Mouse (Mus musculus): ENCODE results near the gene Neurod2. TPM values are rescaled to one million over a fixed set of nuclear protein-coding genes. Genes with fewer than 3 reads are reported as not detected.
A peak's percentile ranks its signal among the peaks of the same experiment; 100 is the strongest.

The Neurod2 gene
- polyA plus RNA-seq (2017; shearing (Covaris generic)) = not detected

- no peak for ATAC-seq
These were observed at the start of gene Neurod2 for GRCm38 (mm10) chr11:98329081-98329959. TSS of gene Neurod2 (minus strand) at chr11:98329648.

DNA sequence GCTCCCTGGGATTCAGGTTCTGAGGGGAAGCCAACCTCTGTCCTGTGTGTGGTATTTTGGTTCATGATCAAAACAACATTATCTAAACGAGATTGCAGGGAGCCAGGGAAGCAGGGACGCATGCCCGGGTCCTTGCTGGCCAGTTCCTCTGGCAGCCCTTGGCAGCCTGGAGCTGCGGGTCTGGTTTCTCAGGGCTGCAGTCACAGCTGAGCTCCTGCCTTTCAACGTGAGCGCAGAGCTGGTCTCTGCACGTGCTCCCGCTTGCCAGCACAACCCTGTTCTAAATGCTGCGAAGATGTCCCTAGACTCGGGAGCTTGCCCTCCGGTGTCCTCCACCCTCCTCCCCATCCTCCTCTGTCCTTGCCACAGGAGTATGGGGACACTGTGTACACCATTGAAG, 48.3 kb upstream of the Neurod2 start:
- ATAC-seq = no peak

DNA sequence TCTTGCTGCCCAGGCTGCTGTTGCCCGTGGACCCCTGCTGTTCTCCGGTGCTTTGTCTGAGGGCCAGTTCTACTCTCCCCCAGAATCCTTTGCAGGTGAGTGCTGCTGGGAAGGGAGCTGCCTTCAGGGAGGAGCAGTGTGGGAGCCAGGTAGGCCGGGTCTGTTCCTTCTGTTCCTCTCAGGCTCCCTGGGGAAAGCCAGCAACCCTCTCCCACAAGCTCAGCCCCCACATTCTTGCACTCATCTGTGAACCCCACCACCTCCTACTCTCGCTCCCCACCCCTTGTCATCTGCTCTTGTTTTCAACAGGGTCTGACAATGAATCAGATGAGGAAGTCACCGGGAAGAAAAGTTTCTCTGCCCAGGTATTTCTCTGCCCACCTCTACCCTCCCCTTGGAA, 47.3 kb upstream of the Neurod2 start:
- ATAC-seq = no peak

DNA sequence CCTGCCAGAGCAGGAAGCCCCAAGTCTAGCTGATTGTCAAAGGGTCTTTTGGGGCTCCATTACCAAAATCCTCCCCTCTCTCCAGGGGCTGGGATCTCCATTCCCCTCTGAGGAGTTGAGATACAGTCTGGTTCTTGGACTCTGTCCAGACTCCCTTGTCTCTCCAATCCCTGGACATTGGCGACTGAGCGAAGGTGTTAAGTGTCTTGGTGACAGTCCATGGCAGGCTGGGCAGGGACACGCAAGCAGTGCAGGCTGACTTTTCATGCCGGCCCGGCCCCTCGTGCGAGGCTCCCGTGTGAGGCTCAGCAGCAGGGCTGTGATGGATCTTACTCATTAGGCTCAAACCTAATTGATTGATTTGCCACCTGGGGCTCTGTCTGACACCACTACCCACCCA, 44.8 kb upstream of the Neurod2 start:
- ATAC-seq = no peak

GRCm38 (mm10) chr11:98373244-98373643, 43.8 kb upstream of the Neurod2 start:
- no peak for ATAC-seq

DNA sequence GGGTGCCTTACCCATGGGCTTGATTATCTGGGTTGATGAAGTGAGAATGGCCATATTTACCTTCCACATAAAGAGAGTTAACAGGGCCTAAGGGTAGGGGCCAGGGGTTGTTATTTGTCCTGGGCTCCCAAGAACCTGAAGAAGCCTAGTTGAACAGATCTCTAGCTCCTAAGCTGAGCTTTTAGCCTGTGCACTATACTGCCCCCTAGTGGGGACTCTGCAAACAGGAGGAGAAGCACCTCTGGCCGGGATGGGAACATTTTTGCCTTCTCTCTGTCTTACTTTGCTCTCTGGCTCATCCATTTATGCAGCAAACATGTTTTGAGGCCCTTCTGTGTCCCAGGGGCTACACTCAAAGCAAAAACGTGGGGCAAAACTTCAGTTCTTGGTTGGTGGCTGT, 43.0 kb upstream of the Neurod2 start:
- no peak for ATAC-seq

GRCm38 (mm10) chr11:98371556-98372240, 42.2 kb upstream of the Neurod2 start:
- ATAC-seq = no peak

DNA sequence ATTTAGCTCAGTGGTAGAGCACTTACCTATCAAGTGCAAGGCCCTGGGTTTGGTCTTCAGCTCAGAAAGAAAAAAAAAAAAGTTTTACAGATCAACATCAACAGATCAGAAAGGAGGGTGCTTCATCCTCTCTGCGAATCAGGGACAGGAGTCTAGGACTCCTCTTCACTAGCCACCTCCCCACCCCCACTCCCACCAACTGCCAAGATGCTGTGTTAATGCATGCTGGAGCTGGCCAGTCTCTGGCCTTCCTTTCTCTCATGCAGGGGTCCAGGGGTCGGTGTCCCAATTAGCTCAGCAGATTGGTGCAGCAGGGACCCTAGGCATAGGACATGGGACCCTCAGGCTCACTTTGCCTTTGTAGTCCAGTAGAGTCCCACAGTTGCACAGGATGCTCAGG, 41.1 kb upstream of the Neurod2 start:
- no peak for ATAC-seq

DNA sequence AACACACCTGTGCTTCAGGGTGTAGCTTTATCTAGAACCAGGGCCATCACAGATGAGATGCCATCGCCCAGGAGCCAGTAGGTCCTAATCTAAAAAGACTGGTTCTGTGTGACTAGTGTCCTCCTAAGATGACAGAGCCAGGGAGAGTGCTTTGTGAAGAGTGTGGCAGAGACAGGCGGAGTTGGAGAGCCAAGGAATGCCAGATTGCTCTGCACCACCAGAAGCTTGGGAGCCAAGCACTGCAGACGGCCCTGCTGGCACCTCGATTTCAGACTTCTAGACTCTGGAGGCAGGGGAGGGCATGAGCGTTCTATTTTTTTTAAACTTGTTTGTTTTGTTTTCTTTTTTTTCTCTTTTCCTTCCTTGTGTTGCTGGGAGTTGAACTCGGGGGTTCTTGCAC, 39.9 kb upstream of the Neurod2 start:
- ATAC-seq = no peak

- no peak for ATAC-seq
These were observed 38.4 kb upstream of the Neurod2 start for GRCm38 (mm10) chr11:98367863-98368186.

- no peak for ATAC-seq
These were observed 37.9 kb upstream of the Neurod2 start for GRCm38 (mm10) chr11:98367171-98367862.

GRCm38 (mm10) chr11:98366290-98366689, 36.8 kb upstream of the Neurod2 start:
- no peak for ATAC-seq

DNA sequence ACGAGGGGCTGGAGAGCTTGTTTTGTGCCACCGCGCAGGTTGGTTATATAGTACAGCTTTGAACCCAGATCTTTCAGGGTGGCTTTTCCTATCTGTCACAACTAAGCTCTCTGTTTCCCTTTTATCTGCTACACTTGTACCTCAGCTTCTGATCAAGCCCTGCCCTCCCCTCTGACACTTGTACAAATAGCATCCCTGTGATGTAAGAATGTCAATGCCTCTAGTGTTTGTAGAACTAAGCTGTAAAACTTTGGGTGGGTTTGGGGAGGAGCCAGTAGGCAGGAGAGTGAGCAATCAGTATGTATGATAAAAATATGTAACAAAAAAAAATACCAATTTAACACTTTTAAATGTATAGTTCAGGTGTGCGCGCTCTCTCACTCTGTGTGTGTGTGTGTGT, 35.0 kb upstream of the Neurod2 start:
- no peak for ATAC-seq

DNA sequence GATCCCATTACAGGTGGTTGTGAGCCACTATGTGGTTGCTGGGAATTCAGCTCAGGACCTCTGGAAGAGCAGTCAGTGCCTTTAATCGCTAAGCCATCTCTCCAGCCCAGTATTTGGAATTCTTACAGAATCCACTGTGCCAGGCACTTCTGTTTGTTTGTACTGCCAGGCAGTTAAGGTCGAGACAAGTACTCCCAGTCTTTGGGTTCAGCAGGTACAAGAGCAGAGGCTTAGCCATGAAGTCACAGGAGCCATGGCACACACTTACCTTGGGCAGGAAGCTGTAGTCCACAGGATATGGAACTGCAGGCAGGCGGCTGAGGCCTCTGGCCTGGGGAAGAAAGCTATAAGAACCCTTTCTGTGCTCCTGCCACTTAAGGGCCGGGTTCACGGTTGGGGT, 34.4 kb upstream of the Neurod2 start:
- ATAC-seq = no peak

DNA sequence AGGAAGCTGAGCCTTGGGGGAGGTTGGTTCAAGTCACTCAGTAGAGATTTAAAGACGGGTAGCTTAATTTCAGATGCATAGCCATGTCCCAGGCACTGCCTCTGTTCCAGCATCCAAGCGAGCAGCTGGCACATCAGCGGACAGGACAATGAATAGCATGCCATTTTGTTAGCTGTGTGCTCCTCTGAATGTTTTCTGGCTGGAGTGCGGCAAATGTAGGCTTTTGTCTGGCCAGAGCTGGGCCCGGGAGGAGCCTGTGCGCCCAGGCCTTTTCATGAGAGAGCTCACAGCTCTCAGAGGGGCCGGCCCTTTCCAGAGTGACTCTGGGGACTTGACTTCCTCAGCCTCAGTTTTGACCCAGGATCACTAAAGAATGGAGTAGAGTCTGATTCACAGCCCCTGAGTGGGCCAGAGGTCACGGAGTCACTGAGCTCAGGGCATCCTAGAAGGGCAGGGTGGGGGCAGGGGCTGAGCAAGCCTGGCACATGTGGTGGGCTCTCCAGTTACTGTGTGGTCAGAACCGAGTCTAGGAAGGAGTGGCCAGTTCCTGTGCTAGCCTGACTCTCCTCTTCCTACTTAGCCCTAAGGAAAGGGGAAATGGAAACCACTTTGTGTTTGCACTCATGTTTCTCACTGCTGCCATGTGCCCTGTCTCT, 31.5 kb upstream of the Neurod2 start:
- ATAC-seq = no peak

DNA sequence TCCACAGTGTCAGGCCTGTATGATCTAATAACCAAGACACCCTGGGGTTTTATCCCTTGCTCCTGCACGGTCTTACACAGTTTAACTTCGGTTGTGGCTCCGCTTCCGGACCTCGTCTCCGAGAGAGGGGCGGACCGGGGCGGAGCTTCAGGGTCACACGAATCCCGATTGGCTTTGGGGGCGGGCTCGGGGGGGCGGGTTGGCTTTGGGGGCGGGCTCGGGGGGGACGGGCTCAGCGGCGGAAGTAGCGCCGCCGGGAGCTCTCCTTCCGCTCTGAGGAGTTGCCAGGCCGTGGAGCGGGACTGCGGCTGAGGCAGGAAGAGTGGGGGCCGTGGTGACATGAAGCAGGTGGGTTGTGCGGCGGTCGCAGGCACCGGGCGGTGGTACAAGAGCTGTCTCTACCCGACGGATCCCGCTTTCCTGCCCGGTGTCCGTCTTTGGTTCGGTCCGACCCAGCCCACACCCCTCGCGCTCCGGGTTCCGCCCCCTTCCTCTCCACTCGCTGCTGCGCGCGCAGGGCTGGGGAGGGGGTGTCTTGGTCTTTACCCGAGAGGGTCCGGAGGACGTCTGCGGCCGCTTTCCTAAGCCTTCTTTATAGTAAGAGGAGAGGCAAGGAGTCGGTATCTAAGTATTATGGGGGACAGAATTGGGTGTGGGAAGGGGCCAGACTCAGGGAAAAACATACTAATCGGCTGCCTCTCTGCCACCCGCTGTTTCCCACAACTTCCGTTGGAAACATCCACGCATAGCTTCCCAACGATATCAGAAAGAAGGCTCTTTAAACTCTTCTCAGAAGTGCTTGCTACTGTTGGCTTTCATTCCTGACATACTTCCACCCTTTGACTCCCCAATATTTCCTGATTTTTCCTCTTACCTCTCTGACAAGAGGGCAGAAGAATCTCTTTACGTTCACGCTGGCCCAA, 29.0 kb upstream of the Neurod2 start, which contains the start of gene Stard3:
Stard3 (plus strand) TSS at position 208 of the 923 bp plus-strand sequence.
- peak; percentile 81 for ATAC-seq

- ATAC-seq = peak; percentile 32
These were observed 28.1 kb upstream of the Neurod2 start for GRCm38 (mm10) chr11:98357396-98358160.

- ATAC-seq = no peak
These were observed 27.4 kb upstream of the Neurod2 start for GRCm38 (mm10) chr11:98356625-98357394.

- ATAC-seq = peak; percentile 63
These were observed 26.4 kb upstream of the Neurod2 start for GRCm38 (mm10) chr11:98355732-98356299.

DNA sequence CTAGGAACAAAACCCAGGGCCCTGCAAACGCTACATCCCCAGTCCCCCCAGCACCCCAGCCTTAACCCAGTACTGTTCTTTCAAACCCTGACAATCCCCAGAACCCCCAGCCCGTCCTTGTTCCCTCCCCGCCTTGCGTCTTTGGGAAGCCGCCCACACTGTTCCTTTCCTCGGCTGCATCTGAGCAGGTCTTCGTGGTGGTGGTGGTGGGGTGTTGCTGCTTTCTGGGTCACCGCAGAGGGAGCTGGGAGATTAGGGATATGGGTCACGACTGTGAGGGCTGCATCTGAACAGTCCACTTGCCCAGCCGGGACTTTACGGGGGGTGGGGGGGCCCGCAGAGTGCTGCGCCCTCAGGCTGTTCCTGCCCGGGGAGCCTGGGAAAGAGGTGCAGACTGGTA, 25.0 kb upstream of the Neurod2 start:
- ATAC-seq = no peak
